Mouse (Mus musculus) neural tube, embryonic 13.5 days (tissue): ENCODE results near the gene Dner. TPM values are rescaled to one million over a fixed set of nuclear protein-coding genes. Genes with fewer than 3 reads are reported as not detected.

ENCODE experiments used
- ATAC-seq: fragments of 200-750 bp; cut with Nextera tagmentation; 2 replicates; pipeline ENCODE4 v1.8.0; 2017; ENCODE audit warnings: low read depth, mild to moderate bottlenecking, moderate TSS enrichment, moderate library complexity
- H3K27ac ChIP-seq: fragments of 300-500 bp; sonication (generic); replicated peaks from 2 replicates; pipeline ENCODE4 v1.5.1; 2015; ENCODE audit warnings: moderate library complexity, mild to moderate bottlenecking, inconsistent platforms
- H3K27me3 ChIP-seq: fragments of 300-500 bp; sonication (generic); 2 replicates; pipeline ENCODE4 v1.6.1; 2015; ENCODE audit warnings: mild to moderate bottlenecking, inconsistent platforms
- H3K36me3 ChIP-seq: fragments of 300-500 bp; sonication (generic); 2 replicates; pipeline ENCODE4 v1.6.1; 2015; ENCODE audit warnings: mild to moderate bottlenecking, inconsistent platforms
- H3K4me1 ChIP-seq: fragments of 300-500 bp; sonication (generic); replicated peaks from 2 replicates; pipeline ENCODE4 v1.6.1; 2015; ENCODE audit warnings: inconsistent platforms
- H3K4me2 ChIP-seq: fragments of 300-500 bp; sonication (generic); 2 replicates; pipeline ENCODE4 v1.6.1; 2015; ENCODE audit warnings: inconsistent platforms, mild to moderate bottlenecking, moderate library complexity
- H3K4me3 ChIP-seq: fragments of 300-500 bp; sonication (generic); 2 replicates; pipeline ENCODE4 v1.5.1; 2015; ENCODE audit warnings: mild to moderate bottlenecking, inconsistent platforms
- H3K9ac ChIP-seq: fragments of 300-500 bp; sonication (generic); 2 replicates; pipeline ENCODE4 v1.6.1; 2015; ENCODE audit warnings: moderate library complexity, mild to moderate bottlenecking, inconsistent platforms
- H3K9me3 ChIP-seq: fragments of 300-500 bp; sonication (generic); 2 replicates; pipeline ENCODE4 v1.6.1; 2016; ENCODE audit warnings: inconsistent platforms
- WGBS: fragments of 180-500 bp; shearing (Covaris S2); methylation state at CpG from one replicate; pipeline ENCODE4 v1.1.7; 2015; 5-methylcytosine and 5-hydroxymethylcytosine counted together
- polyA plus RNA-seq: library from polyadenylated mRNA; unstranded; fragments of >200 nt; fragmentation: Nextera tagmentation; extraction: Ambion mirVana; gene quantifications from 2 replicates; pipeline ENCODE4 v1.2.1, GENCODE M21; 2015

Gene Dner
- polyA plus RNA-seq, 1 experiment from 2014 or later = 250 TPM

DNA sequence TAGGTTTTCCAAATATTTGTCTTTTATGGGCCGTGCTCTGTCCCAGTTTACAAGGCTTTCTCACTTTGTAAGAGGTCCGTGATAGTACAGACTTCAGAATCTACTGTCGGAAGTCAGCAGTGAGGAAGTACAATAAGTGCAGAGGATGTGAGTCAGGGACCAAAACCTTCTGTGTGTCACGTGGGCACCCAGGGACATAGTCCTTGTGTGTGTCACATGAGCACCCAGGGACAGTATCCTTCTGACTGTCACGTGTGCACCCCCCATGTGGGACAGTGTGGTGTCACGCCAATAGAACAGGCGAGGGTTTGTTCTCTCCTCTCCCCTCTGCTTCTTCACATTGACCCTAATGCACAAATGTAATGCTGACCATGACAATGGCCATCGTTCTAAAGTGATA lies 134.2 kb downstream of the Dner start:
- ATAC-seq = no peak
- no peak overlapping the region for H3K4me3 ChIP-seq
- H3K9me3 ChIP-seq = no peaks in the 10 kb centered on the region
- H3K36me3 ChIP-seq = no peaks in the 10 kb centered on the region
- WGBS = 82% methylated on average over 8 of the region's 8 CpGs
- no peak overlapping the region for H3K27ac ChIP-seq
- no peaks in the 10 kb centered on the region for H3K27me3 ChIP-seq
- H3K4me2 ChIP-seq = no peak overlapping the region
- peaks cover 21% of the 10 kb centered on the region for H3K4me1 ChIP-seq
- no peak overlapping the region for H3K9ac ChIP-seq

DNA sequence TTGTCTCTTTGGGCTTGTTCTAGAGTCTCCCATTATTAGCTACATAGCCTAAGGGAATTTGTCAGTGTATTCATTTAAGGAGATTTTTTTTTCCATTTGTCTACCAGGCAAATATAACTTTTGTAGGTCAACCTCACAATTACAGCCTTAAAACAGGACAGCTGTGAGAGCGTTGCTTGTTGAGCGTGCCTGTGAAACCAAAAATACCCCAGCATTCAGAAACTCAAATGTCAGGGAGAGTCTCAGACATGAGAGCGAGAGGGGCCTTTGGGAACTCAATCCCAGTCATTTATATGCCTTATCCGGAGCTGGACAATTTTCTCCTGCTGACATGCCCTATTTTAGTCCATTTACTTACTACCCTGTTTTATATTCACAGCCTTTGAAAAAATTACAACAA lies 134.6 kb downstream of the Dner start:
- Histone ChIP-seq H3K36me3 (no peaks in the 10 kb centered on the region), H3K9ac (no peak overlapping the region), H3K27ac (no peak overlapping the region), H3K4me3 (no peak overlapping the region), H3K9me3 (no peaks in the 10 kb centered on the region), H3K4me2 (no peak overlapping the region), H3K4me1 (peaks cover 23% of the 10 kb centered on the region), H3K27me3 (no peaks in the 10 kb centered on the region)
- WGBS = 79% methylated on average over 4 of the region's 4 CpGs
- ATAC-seq = no peak

DNA sequence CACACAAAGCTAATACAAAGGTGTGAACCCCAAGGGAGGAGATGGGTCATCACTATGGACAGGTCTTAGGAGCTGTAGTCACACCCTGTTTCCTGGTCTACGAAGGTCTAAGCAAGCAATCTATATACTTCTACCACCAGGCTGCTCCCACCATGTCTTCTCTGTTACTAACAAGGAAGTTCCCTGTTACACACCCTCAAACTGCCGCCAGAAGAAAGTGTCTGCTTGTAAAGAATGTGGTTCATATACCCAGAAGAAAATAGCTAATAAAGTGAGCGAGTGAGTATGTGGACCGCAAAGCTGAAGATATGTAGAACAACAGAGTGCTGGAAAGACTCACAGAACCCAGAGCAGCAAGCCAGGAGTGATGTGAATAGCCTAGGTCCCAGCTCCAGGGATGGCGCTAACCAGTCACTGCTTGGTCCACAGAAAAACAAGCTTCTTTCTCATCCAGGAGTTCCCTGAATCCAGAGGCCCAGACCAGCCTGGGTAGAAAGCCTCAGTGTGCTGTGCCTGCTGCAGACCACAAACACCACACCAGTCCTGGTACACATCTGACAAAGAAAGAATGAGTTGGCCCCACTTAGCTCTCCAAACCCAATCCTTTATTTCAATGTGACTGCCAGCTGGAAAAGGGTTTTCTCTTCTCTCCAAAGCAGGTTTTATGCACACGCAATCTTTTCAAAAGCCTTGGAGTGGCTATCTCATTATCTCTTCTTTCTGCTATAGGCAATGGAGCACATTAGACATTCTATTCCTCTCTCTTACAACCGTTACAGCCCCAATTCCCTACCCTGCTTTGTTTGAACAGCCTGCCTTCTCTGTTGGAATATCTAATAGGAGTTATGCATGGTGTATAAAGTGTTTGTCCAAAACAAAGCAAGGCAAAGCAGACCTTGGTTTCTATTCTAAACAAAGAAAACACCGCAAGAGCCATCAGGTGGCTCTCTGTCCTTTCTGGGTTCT lies 139.2 kb downstream of the Dner start:
- Histone ChIP-seq H3K4me2 (no peak overlapping the region), H3K9me3 (no peaks in the 10 kb centered on the region), H3K9ac (no peak overlapping the region), H3K27me3 (no peaks in the 10 kb centered on the region), H3K36me3 (no peaks in the 10 kb centered on the region), H3K4me3 (no peak overlapping the region), H3K27ac (peak overlapping the region; percentile 39), H3K4me1 (peaks cover 22% of the 10 kb centered on the region)
- 70% methylated on average over 8 of the region's 8 CpGs for WGBS
- ATAC-seq = no peak

DNA sequence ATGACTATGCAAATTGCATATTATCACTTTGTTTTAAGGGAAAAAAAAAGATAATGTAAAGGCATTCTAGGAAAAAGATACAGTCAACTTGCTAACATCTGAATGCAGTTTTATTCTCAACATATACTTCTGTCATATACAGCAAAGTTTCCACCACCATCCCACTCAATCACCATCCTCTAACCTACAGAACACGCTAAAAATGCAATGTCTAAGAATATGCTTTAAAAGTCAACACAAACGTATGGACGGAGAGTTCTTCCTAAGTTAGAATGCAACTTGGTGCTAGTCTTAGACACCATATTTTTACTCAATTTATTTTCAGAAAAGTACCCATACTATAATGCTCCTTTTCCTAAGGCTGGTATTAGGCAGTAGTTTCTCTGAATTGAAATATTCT lies 144.0 kb downstream of the Dner start:
- Histone ChIP-seq H3K4me2 (no peak overlapping the region), H3K4me1 (peaks cover 18% of the 10 kb centered on the region)
- WGBS = 94% methylated on average over 3 of the region's 3 CpGs

DNA sequence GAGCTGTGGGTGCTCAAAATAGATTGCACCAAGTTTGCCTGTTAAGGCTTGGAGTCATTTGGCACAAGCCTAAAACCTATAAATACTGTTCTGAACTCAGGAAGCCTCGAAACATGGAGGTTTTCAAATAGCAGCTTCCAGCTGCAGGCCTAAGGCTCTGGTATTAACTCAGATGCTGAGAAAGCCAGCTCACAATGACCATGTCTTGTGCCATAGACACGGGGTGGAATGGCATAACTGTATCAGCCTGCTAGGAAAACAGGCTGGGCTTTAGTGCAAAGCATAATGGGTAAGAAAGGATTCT lies 146.0 kb downstream of the Dner start:
- H3K4me1 ChIP-seq = peaks cover 14% of the 10 kb centered on the region
- H3K4me2 ChIP-seq = no peak overlapping the region
- peak overlapping the region; percentile 80 for H3K27ac ChIP-seq
- H3K27me3 ChIP-seq = no peaks in the 10 kb centered on the region
- H3K9me3 ChIP-seq = no peaks in the 10 kb centered on the region
- WGBS = 33% methylated on average over 2 of the region's 2 CpGs
- ATAC-seq = peak; percentile 38; the same call in 1 of the 2 replicates
- no peak overlapping the region for H3K9ac ChIP-seq
- no peaks in the 10 kb centered on the region for H3K36me3 ChIP-seq
- H3K4me3 ChIP-seq = no peak overlapping the region

More for the DNA sequence above, 144.0 kb downstream of the Dner start:
- Histone ChIP-seq H3K27ac (no peak overlapping the region), H3K27me3 (no peaks in the 10 kb centered on the region), H3K36me3 (no peaks in the 10 kb centered on the region), H3K9me3 (no peaks in the 10 kb centered on the region), H3K9ac (no peak overlapping the region), H3K4me3 (no peak overlapping the region)
- ATAC-seq = no peak

DNA sequence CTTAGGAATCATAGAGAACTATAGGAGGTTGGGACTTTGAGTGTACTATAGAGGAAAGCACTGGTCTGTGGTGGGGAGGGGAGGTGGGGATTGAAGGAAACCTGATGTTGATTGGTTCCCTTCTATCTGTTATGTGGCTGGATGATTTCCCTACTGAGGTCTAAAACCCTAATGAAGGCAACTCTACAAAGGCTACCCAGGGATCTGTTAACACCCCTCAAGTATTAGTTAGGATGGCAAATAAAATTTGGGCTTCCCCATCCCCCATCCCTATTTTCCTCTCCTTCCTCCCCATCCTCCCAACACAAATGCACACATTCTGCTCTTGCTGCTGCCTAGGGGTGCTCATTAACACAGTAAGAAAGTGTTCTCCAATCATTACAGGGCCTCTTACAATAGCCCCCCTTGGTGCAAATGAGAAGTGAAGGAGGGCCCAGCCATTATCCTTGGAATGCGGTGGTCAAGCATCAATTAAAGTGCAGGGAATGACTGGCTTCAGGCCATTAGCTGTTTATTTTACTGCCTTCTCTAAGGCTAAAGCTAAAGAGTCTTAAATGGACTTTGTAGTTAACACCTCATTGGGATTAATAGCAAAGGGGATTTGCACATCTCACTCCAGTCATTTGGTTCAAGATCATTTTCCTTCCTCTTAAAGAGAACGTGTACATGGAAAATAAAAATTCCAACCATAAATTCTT lies 146.5 kb downstream of the Dner start:
- Histone ChIP-seq H3K9me3 (no peaks in the 10 kb centered on the region), H3K4me1 (peaks cover 14% of the 10 kb centered on the region)
- ATAC-seq = peak; percentile 94

DNA sequence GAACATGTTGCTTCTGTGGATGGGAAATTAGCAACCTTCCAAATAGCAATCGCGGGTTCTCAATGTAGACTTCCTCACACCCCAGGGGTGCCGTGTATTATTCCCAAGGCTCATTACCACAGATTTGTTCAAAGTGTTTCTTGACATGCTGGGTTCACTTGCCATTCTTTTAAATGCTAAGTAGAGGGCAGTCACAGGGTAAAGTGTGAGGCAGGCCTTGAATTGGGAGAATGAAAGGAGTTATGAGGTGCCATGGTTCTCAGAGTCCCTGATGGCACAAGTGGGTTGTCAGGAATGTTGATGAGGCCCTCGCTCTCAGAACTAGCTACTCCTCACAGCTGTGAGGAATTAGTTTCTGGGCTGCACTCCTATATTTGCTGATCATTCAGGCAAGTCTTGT lies 160.0 kb downstream of the Dner start:
- H3K4me2 ChIP-seq = no peak overlapping the region
- no peak overlapping the region for H3K27ac ChIP-seq
- no peaks in the 10 kb centered on the region for H3K27me3 ChIP-seq
- H3K4me3 ChIP-seq = no peak overlapping the region
- 24% methylated on average over 4 of the region's 4 CpGs for WGBS
- no peak overlapping the region for H3K9ac ChIP-seq
- ATAC-seq = no peak
- H3K36me3 ChIP-seq = peaks cover 12% of the 10 kb centered on the region; the same call in 1 of the 2 replicates
- H3K4me1 ChIP-seq = 0 out of 2 replicates have a peak, but pooled peaks cover 4% of the 10 kb centered on the region
- no peaks in the 10 kb centered on the region for H3K9me3 ChIP-seq

More for the DNA sequence above, 146.5 kb downstream of the Dner start:
- 5% methylated on average over 2 of the region's 2 CpGs for WGBS
- no peak overlapping the region for H3K9ac ChIP-seq
- peak overlapping the region; percentile 80 for H3K27ac ChIP-seq
- no peaks in the 10 kb centered on the region for H3K27me3 ChIP-seq
- H3K36me3 ChIP-seq = no peaks in the 10 kb centered on the region
- no peak overlapping the region for H3K4me3 ChIP-seq
- H3K4me2 ChIP-seq = no peak overlapping the region

DNA sequence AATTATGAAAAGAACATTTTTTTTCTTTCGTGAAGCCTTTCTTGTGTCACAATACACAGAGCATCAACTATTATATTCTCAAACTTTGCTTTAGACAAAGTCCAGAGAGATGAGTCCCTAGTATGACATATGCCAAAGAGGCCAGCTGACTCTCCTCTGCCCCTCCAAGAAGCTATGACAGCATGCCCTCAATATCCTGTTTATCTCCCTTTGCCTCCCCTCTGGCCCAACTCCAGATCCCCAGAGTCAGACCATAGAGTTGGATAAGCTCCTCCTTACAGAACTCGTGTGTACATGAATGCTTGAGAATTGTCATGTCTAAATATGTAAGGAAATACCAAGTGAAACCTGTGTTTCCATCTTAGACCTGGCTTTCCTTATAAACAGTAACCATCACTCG lies 170.5 kb downstream of the Dner start:
- Histone ChIP-seq H3K9ac (no peak overlapping the region), H3K27ac (no peak overlapping the region), H3K4me2 (no peak overlapping the region), H3K9me3 (no peaks in the 10 kb centered on the region), H3K4me3 (no peak overlapping the region), H3K27me3 (no peaks in the 10 kb centered on the region), H3K4me1 (0 out of 2 replicates have a peak, but pooled peaks cover 4% of the 10 kb centered on the region), H3K36me3 (peaks cover 3% of the 10 kb centered on the region; the same call in 1 of the 2 replicates)
- no peak for ATAC-seq
- WGBS = 89% methylated on average over 3 of the region's 3 CpGs

DNA sequence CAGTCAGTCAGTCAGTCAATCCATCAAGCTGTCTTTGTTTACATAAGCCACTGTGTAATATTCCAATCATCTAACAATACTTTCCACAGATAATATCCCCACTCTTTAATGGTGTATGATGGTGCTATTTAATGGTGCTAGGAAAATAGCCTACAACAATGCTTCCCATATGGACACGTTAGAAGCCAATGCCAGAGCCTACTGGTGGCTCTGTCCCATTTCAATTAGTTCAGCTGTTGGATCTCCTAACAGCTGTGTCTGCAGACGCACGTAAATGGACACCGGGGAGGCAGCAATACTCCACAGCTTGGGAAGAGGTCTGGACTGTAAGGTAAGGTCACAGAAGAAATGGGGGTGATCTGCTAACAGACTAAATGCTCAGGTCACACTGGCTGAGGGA lies 171.6 kb downstream of the Dner start:
- H3K36me3 ChIP-seq = peaks cover 3% of the 10 kb centered on the region; the same call in 1 of the 2 replicates
- no peak overlapping the region for H3K4me2 ChIP-seq
- H3K9me3 ChIP-seq = no peaks in the 10 kb centered on the region
- no peak overlapping the region for H3K4me3 ChIP-seq
- 62% methylated on average over 4 of the region's 4 CpGs for WGBS
- H3K27ac ChIP-seq = no peak overlapping the region
- H3K27me3 ChIP-seq = no peaks in the 10 kb centered on the region
- no peak overlapping the region for H3K9ac ChIP-seq
- H3K4me1 ChIP-seq = 0 out of 2 replicates have a peak, but pooled peaks cover 4% of the 10 kb centered on the region
- ATAC-seq = no peak

DNA sequence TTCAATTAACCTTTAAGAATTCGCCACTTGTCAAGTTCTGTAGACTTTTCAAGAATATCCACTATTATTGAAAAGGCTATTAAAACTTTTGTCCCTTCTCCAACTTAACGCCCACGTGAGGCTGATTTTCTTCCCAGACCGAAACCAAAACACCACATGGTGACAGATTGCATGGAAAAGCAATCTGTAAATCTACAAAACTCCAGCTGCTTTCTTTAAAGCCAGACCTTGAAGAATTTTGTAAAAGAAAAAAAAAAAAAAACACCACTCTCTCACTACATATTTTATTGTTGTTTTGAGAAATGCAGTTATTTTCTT lies 173.1 kb downstream of the Dner start:
- Histone ChIP-seq H3K4me1 (peaks cover 13% of the 10 kb centered on the region), H3K27ac (no peak overlapping the region), H3K36me3 (peaks cover 3% of the 10 kb centered on the region; the same call in 1 of the 2 replicates), H3K4me3 (no peak overlapping the region), H3K4me2 (no peak overlapping the region), H3K9me3 (no peaks in the 10 kb centered on the region), H3K9ac (no peak overlapping the region), H3K27me3 (no peaks in the 10 kb centered on the region)
- WGBS = 65% methylated on average over 4 of the region's 4 CpGs
- ATAC-seq = no peak

DNA sequence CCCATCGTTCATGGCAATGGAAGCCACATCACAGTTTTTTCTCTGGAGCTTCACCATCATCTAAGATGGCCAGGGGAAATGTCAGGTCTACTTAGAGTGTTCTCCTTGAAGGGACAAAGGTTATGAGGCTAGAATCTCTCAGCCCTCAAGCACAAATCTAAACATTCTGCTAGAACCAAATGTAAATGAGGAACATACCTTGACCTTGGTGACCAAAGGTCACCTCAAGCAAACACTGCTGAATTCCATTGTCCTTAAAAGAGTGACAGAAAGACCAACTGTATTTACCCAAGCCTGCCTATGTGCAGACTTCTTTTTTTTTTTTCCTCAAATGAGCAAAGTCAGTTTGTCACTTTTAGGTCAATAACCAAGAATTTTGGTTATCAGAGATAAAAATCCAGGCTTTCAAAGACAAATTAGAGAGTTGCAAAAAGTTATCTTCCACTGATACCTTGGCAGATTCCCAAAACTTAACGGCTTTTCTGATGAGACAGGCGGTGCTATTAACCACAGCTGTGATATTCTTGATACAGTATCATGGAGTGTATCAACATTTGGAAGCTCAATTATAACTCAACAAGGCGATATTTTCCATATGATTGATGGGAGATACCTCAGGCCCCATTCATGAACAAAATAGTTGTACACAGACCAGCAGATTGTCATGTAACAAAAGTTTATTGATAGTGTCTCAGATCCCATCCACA lies 173.6 kb downstream of the Dner start:
- WGBS = 79% methylated on average over 4 of the region's 4 CpGs
- no peak overlapping the region for H3K4me2 ChIP-seq
- H3K36me3 ChIP-seq = no peaks in the 10 kb centered on the region
- no peak for ATAC-seq
- H3K9ac ChIP-seq = no peak overlapping the region
- H3K27ac ChIP-seq = no peak overlapping the region
- no peak overlapping the region for H3K4me3 ChIP-seq
- H3K9me3 ChIP-seq = no peaks in the 10 kb centered on the region
- H3K4me1 ChIP-seq = peaks cover 13% of the 10 kb centered on the region
- no peaks in the 10 kb centered on the region for H3K27me3 ChIP-seq

DNA sequence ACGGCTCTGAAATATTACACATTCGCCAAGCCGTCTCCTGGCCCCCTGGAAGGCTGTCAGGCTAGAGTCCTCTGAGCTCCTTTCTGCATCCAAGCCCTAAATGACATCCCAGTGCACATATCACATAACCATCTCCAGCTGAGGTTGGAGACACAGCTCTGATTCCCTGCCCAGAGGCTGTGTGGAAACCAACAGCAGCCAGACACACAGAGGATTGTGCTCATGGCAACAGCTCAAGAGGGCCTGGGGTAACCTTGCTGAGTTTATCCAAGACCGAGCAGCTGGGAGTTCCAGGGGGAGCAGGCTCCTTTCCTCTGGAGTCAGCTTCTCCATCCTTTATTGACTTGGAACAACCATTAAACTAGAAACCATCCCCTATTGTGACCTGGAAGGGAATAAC lies 177.7 kb downstream of the Dner start:
- no peak overlapping the region for H3K4me3 ChIP-seq
- H3K9me3 ChIP-seq = no peaks in the 10 kb centered on the region
- H3K27ac ChIP-seq = peak overlapping the region; percentile 46; the same call in 1 of the 2 replicates
- H3K9ac ChIP-seq = no peak overlapping the region
- no peak overlapping the region for H3K4me2 ChIP-seq
- peaks cover 14% of the 10 kb centered on the region for H3K4me1 ChIP-seq
- no peaks in the 10 kb centered on the region for H3K36me3 ChIP-seq
- no peak for ATAC-seq
- 47% methylated on average over 4 of the region's 4 CpGs for WGBS
- H3K27me3 ChIP-seq = no peaks in the 10 kb centered on the region
